Mouse (Mus musculus) splenic B cell, adult 2 months (primary cell): ENCODE data around the gene Lpo.
"Not testable (repeated sequence)": the region's sequence is repeated elsewhere in the genome, so short reads cannot be mapped to it uniquely, and the experiment has no call there.

Experiments
- DNase-seq: peaks from one replicate; pipeline ENCODE4 v3.0.0-alpha.2; 2011; ENCODE audit warnings: low read depth, low spot score
- H3K27me3 ChIP-seq: 2 replicates; pipeline ENCODE4 v1.6.1; 2012; ENCODE audit warnings: mild to moderate bottlenecking, low read length, moderate library complexity, mixed read lengths; ENCODE audit not compliant: control insufficient read depth, poor library complexity, insufficient read depth, severe bottlenecking
- H3K36me3 ChIP-seq: 2 replicates; pipeline ENCODE4 v1.6.1; 2012; ENCODE audit warnings: mild to moderate bottlenecking, low read length, moderate library complexity, mixed read lengths; ENCODE audit not compliant: control insufficient read depth, poor library complexity, insufficient read depth, severe bottlenecking

Lpo gene

DNA sequence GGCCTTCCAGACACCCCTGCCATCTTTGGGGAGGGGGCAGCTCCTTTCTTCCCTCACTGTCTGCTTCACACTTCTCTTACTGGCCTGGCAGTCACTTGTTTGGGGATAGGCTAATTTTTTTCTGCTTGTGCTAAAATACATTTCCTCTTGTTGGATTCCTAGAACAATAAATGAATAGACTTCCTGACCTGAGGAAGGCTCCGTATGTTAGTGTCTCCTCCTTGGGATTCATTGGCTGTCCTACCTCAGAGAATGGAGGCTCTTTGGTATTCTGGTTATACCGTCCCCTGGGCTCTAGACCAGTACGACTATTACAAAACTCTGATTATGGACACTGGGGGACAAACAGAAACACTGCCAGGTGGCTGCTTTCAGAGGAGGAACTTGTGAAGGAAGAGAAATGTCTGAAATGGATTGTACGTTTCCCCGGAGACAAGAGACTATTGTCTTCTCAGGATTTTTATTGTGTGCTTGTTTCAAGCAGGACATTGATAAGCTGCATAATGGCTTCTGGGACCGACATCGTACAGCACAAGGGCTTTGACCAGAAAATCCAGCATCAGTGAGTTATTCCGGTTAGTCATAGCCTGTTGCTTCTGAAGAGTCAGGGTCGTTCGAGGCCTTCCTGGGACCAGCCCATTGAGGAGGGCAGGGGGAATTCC, at the start of gene Lpo:
TSS of gene Lpo (minus strand) at position 51 of the 662 bp plus-strand sequence.
- Histone ChIP-seq H3K27me3 (no peaks in the 10 kb centered on the region; the same call in 1 of the 2 replicates), H3K36me3 (no peaks in the 10 kb centered on the region)
- DNase-seq = no peak

DNA sequence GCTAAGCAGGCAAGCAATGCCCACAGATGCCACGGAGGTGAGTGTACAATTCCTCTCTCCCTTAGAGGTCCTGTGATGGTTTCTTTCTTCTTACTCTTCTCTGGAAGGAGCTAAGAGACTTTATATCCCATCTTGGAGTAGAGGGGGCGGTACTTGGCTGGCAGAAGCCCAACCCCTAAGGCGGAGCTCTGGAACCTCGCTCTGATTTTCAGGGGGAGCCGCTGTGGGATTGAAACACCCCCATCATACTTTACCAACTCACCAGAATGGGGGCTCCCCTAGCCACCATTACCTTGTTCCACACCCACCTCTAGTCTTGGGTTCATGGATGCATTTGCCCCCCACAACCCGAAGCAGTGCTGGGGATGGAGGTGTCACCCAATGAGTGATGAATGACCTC, 47.3 kb upstream of the Lpo start, which contains the start of gene Epx:
TSS of gene Epx (minus strand) at position 101 of the 400 bp plus-strand sequence.
- no peak for DNase-seq
- H3K36me3 ChIP-seq = no peaks in the 10 kb centered on the region
- no peaks in the 10 kb centered on the region for H3K27me3 ChIP-seq

DNA sequence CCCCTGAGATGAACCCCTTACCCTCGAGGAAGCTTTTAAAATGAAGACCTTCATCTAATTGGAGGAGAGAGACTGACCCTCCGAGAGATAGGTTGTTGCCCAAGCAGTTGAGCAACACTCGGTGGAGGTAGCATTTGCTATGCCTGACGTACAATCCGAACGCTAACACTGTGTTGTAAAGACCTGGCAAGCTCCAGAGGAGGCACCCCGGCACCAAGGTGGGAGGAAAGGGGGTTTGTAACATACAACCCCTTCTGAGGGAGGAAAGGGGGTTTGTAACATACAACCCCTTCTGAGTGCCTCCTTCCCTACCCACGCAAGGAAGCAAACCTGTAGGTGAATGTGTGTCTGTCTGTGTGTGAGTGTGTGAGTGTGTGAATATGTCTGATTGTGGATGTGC, 43.7 kb upstream of the Lpo start:
- Histone ChIP-seq H3K36me3 (no peaks in the 10 kb centered on the region), H3K27me3 (no peaks in the 10 kb centered on the region)
- DNase-seq = no peak

DNA sequence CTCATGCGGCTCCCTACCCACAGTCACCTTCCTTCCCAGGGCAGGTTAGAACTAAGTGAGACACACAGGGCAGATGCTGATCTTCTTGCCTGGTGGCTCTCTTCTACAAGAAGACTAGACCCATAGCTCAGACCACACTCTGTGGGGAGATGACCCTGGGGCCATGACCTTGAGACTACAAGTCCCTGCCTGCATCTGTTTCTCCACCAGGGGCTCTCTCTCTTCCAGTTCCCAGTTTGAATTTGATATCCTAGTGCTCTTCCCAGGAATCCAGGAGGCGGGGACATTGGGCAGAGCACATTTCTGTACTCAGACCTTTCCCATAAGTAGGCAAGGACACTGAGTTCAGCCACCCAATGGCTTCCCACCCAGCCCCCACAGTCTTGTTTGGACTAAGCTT, 42.0 kb upstream of the Lpo start:
- no peaks in the 10 kb centered on the region for H3K27me3 ChIP-seq
- H3K36me3 ChIP-seq = no peaks in the 10 kb centered on the region
- DNase-seq = no peak

DNA sequence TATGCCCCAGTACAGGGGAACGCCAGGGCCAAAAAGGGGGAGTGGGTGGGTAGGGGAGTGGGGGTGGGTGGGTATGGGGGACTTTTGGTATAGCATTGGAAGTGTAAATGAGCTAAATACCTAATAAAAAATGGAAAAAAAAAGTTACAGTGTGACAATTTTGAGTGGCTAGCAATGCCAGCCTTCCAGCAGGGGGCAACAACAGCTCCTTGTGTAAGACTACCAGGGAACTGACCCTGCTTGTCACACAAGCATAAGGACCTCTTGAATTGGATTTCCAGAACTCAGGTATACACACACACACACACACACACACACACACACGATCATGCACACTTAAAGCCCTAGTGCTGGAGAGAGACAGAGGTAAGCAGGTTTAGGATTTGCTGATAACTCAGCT, 38.8 kb upstream of the Lpo start:
- not testable (repeated sequence) for DNase-seq, H3K27me3 ChIP-seq, H3K36me3 ChIP-seq

DNA sequence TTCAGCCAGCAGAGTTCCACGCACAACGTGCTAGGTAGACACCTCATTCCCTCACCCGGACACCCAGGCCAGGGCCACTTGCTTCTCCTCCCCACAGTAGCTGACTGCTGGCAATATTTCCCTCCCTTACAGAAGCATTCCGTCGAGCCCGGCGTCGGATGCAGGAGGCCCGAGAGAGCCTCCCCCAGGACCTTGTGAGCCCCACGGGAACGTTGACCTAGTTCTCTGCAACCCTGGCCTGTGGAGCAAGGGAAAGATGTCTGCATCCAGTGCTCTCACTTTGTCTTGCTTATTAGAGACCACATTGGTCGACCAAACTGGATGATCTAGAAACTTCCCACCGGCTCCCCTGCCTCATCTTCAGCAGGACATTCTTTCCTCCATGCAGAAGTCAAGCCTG, 34.7 kb upstream of the Lpo start:
- peaks cover 2% of the 10 kb centered on the region; the same call in 1 of the 2 replicates for H3K36me3 ChIP-seq
- DNase-seq = no peak
- no peaks in the 10 kb centered on the region for H3K27me3 ChIP-seq

DNA sequence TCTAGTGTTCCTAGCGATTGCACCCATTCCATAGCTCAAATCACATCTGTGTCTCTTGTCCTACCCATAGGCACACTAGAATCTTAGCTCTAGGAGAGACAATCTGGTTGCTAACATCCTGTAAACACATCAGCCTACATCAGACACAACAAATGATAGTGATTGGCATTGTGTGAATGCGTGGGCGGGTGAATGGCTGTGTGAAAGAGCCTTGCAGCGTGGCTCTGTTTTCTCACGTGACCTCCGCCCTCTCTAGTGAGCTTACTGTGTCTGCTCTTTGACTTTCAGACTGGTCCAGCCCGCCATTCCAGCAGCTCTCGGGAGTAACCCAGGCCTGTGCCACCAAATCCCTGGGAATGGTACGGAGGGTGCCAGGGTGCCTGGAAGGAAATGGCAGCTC, 32.3 kb upstream of the Lpo start:
- Histone ChIP-seq H3K27me3 (no peaks in the 10 kb centered on the region), H3K36me3 (peaks cover 2% of the 10 kb centered on the region; the same call in 1 of the 2 replicates)
- no peak for DNase-seq

DNA sequence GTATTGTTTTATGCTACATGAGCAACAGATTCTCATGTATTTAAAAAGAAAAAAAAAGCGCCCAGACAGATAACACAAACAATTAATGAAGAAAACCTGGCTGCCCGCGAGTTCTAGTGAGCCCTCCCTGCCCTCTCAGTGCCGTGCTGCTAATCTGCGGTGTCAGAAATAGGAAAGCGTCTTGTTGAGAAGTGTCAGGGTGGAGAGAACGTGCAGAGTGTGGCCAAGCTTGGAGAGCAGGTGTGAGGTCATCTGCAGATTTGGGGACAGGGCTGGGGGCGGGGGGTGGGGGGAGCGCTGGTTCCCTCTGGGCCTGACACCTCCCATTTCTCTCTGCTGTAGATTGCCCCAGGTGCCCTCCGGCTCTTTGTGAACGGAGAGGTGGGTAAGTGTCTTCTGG, 31.2 kb upstream of the Lpo start:
- no peak for DNase-seq
- Histone ChIP-seq H3K27me3 (no peaks in the 10 kb centered on the region), H3K36me3 (peaks cover 2% of the 10 kb centered on the region; the same call in 1 of the 2 replicates)

DNA sequence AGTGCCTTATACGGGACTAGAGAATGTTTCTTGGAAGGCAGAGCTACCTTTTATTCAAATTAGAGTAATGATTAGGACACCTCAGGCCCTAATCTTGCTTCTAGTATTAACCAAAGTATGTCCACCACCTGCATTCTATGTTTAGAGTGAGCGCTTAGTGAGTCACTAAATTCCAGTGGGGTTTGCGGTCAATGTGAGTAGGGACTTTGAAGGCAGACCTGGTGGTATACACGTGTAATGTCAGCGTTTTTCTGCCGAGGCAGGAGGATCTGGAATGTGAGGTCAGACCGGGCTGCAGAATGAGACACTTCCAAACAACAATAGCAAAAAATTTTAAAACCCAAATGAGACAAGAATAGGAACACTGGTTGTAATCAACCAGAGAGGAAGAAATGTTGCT, 26.5 kb upstream of the Lpo start:
- Histone ChIP-seq H3K36me3 (no peaks in the 10 kb centered on the region), H3K27me3 (no peaks in the 10 kb centered on the region; the same call in 1 of the 2 replicates)
- DNase-seq = no peak

DNA sequence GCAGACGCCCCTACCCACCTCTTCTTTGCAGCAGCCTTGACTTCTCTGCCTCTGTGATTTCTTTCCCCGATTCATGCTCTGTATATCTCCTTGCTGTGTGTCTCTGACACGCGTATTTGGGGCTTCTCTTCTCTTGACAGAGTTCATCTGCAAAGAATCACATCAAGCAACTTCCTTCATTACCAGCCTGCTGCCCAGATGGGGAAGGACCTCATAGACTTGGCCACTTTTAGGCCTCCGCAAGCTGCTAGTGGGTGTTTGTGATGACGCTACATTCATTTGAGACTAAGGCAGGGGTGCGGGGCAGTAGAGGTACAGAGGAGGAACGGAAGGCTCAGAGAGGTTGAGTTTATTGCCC, 25.5 kb upstream of the Lpo start:
- no peaks in the 10 kb centered on the region for H3K36me3 ChIP-seq
- H3K27me3 ChIP-seq = no peaks in the 10 kb centered on the region; the same call in 1 of the 2 replicates
- peak; percentile 14 for DNase-seq

DNA sequence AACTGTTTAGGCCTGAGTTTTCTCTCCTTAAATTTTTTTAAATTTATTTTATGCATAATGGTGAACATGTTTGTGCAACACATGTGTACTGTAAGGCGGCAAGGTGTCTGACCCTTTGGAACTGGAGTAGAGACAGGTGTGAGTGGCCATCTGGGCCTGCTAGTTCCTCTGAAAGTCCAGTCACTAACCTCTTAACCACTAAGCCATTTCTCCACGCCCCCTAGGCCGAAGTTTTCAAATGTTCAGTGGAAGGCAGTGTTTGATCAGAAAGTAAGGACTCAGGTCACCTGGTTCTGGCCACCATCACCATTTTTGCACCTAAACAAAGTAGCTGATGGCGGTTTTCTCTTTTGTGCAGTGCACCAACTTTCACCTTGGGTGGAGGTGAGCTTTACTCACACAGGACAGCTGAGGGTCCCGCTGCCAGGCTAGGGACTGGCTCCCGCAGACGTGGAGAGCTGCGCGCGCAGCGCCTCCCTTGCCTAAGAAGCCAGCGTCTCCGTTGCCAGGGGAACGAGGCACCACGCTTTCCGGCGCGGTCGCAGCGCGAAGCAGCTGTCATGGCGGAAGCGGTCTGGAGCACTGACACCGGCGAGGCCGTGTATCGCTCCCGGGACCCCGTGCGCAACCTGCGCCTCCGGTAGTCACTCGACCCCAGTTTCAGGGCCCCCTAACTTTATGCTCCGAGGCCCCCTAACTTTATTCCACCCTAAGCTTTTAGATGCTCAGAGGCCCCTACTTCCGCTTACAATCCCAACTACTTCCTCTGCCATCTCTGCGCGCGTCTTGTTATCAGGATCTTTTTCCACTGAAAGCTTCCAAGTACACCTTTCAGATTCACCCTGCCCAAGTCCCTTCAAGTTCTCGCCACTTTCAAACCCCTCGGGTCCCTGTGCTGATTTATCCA, 24.9 kb upstream of the Lpo start, which contains the start of gene Mks1:
TSS of gene Mks1 (plus strand) at position 526 of the 907 bp plus-strand sequence.
- Histone ChIP-seq H3K36me3 (no peaks in the 10 kb centered on the region), H3K27me3 (no peaks in the 10 kb centered on the region; the same call in 1 of the 2 replicates)
- DNase-seq = peak; percentile 94

DNA sequence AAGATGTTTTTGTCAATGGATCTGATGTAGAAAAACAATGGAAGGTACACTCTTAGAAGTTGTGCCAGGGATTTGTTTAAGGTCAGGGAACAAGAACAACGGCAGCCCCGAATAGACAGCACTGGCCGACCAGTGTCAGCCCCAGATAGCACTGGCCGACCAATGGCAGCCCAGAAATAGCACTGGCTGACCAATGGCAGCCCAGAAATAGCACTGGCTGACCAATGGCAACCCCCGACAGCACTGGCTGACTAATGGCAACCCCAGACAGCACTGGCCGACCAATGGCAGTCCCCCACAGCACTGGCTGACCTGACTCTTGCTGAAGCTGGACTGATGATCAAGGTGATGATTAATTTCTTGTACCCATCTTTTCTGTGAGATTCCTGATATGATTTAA, 19.8 kb upstream of the Lpo start:
- DNase-seq = no peak
- no peaks in the 10 kb centered on the region for H3K36me3 ChIP-seq
- H3K27me3 ChIP-seq = no peaks in the 10 kb centered on the region; the same call in 1 of the 2 replicates

DNA sequence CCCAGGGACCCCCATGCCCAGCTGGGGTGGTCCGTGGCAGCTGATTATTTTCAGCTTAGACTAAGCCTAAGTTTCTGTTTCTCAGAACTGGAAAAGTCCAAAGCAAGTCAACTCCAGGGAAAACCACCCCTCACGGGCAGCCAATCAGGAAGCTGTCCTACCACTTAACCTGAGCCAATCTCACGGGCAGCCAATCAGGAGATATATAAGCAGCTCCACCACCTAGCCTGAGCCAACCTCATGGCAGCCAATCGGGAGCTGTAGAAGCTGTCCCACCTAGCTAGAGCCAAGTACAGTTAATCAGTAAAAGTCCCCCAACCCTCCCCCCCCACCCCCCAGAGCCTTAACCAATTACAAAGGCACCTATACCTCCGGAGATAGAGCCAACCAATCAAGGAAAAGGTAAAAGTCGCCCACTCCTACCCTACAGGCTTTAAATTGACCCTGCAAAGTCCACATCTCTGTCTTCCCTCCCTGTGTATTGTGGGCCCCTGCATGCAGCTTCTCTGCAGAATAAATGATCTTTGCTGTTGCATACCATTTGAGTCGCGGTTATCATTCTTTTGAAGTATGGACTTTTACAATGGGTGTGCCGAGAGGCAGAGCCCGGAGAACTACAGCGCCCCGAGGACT, 19.0 kb upstream of the Lpo start:
- H3K27me3 ChIP-seq = no peaks in the 10 kb centered on the region; the same call in 1 of the 2 replicates
- no peak for DNase-seq

DNA sequence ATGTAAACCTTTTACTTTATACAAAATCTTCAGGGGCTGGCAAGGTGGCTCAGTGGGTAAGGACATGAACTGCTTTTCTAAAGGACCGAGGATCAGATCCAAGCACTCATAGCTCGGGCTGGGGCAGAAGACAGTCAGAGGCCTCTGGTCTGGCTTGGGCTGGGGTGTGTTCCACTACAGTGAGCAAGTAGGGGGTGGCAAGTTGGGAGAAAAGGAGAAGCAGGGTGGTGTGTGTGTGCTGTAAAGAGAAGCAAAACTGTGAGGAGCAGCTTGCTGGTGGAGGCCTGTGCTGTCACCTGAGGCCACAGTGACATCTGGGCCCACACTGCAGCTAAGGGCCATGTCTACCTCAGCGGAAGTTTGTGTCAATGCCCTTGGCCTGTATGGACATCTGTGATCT, 13.3 kb upstream of the Lpo start:
- no peaks in the 10 kb centered on the region for H3K27me3 ChIP-seq

More for the DNA sequence above, 19.0 kb upstream of the Lpo start:
- H3K36me3 ChIP-seq = no peaks in the 10 kb centered on the region

DNA sequence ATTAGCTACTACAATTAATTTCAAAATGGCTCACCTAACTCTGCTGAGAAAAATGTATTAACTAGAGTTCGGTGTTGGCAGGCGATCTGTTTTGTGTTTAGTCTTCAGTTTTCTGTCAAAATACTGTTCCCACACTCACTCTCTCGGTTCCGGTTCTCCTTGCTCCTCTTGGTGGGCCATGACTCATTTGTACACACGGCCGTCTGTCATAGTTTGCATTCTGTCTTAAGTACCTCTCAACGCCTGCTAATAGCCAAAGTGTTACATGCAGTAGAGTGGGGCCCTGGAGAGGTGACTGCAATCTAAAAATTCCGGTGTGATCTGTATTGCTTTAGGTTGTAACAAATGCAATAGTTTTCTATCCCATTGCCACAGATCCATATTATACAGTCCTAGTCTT, 12.6 kb upstream of the Lpo start:
- H3K27me3 ChIP-seq = no peaks in the 10 kb centered on the region
- no peaks in the 10 kb centered on the region for H3K36me3 ChIP-seq
- DNase-seq = no peak

More for the DNA sequence above, 13.3 kb upstream of the Lpo start:
- DNase-seq = no peak
- H3K36me3 ChIP-seq = no peaks in the 10 kb centered on the region
